Mouse (Mus musculus): ENCODE data around the gene Nol7. TPM values are rescaled to one million over a fixed set of nuclear protein-coding genes. Genes with fewer than 3 reads are reported as not detected.
A peak's percentile ranks its signal among the peaks of the same experiment; 100 is the strongest.

The Nol7 gene
- polyA plus RNA-seq, 1 experiment: 110 TPM

DNA sequence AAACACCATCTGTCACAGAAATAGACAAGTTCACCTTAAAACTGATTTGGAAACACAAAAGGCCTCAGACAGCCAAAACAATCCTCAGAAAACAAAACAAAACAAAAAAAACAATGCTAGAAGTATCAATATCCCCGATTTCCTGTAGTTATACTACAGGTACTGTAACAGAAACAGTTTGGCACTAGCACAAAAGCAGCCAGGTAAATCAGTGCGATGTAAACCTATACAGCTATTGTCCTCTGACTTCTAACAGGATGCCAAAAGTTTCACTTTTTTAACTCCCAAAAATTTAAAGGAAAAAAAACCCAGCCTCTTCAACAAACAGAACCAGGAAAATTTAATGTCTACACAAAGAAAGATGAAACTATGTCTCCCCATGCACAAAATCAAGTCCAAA is 54.0 kb downstream of the Nol7 start:
- Histone ChIP-seq H3K27ac (replicated peaks; ENCODE audit: low read depth, low read length) (no peak overlapping the region), H3K4me1 (ENCODE audit: control insufficient read depth, insufficient read depth, insufficient read length, low read length) (peaks cover 25% of the 10 kb centered on the region), H3K4me3 (ENCODE audit: insufficient read depth, low read depth, low read length) (no peak overlapping the region)

- Histone ChIP-seq H3K4me1 (ENCODE audit: control insufficient read depth, insufficient read depth, insufficient read length, low read length) (peaks cover 22% of the 10 kb centered on the region), H3K27ac (replicated peaks; ENCODE audit: low read depth, low read length) (peak overlapping the region; percentile 45; the same call in 1 of the 2 replicates), H3K4me3 (ENCODE audit: insufficient read depth, low read depth, low read length) (no peak overlapping the region)
Observed at GRCm38 (mm10) chr13:43452843-43453605, 54.8 kb downstream of the Nol7 start.

- Histone ChIP-seq H3K27ac (replicated peaks; ENCODE audit: low read depth, low read length) (no peak overlapping the region), H3K4me3 (ENCODE audit: insufficient read depth, low read depth, low read length) (no peak overlapping the region)
Observed at GRCm38 (mm10) chr13:43454431-43454830, 56.2 kb downstream of the Nol7 start.

More at GRCm38 (mm10) chr13:43454431-43454830, 56.2 kb downstream of the Nol7 start:
- H3K4me1 ChIP-seq (ENCODE audit: control insufficient read depth, insufficient read depth, insufficient read length, low read length): peaks cover 22% of the 10 kb centered on the region

Other genes with a start within 250 kb of the Nol7 start
- gene Tbc1d7, start 226.9 kb upstream of the Nol7 start, polyA plus RNA-seq (2012; ENCODE audit: insufficient read depth, insufficient read length, missing spikeins): 19.9 and 27.2 TPM in 2 replicates
- gene Gfod1, start 94.2 kb upstream of the Nol7 start, polyA plus RNA-seq (2012; ENCODE audit: insufficient read depth, insufficient read length, missing spikeins): 4.4 and 7.7 TPM in 2 replicates
- gene Sirt5, start 32.9 kb upstream of the Nol7 start, polyA plus RNA-seq (2012; ENCODE audit: insufficient read depth, insufficient read length, missing spikeins): 23.1 and 32.1 TPM in 2 replicates
- 38.5 and 48.5 TPM in 2 replicates for gene Ranbp9, start 82.9 kb downstream of the Nol7 start, polyA plus RNA-seq (2012; ENCODE audit: insufficient read depth, insufficient read length, missing spikeins)
- gene Mcur1, start 161.8 kb downstream of the Nol7 start, polyA plus RNA-seq (2012; ENCODE audit: insufficient read depth, insufficient read length, missing spikeins): 154 and 157 TPM in 2 replicates
- gene Rnf182, start 217.3 kb downstream of the Nol7 start, polyA plus RNA-seq (2012; ENCODE audit: insufficient read depth, insufficient read length, missing spikeins): 2.4 and 3.3 TPM in 2 replicates

All from brown adipose tissue, adult 24 weeks (tissue).